Mouse (Mus musculus) heart, postnatal 10 days (tissue): ENCODE measurements around the gene Slc22a20. TPM values are rescaled to one million over a fixed set of nuclear protein-coding genes. Genes with fewer than 3 reads are reported as not detected.
A peak's percentile ranks its signal among the peaks of the same experiment; 100 is the strongest.

Experiments
- DNase-seq, 2 experiments: peaks; one replicate each; pipeline ENCODE4 v3.0.0; 2021
- intact Hi-C: fragments of 180-260 bp; cut with DNase I; formaldehyde crosslinking; loops from one replicate; pipeline ENCODE4 v1.15.1; 2025
- total RNA-seq, 2 experiments: library from RNA; stranded (reverse); gene quantifications; 2 replicates each; pipeline ENCODE4 v1.2.3; 2021

Gene Slc22a20
- total RNA-seq, 2 experiments from 2014 or later = not detected

DNA sequence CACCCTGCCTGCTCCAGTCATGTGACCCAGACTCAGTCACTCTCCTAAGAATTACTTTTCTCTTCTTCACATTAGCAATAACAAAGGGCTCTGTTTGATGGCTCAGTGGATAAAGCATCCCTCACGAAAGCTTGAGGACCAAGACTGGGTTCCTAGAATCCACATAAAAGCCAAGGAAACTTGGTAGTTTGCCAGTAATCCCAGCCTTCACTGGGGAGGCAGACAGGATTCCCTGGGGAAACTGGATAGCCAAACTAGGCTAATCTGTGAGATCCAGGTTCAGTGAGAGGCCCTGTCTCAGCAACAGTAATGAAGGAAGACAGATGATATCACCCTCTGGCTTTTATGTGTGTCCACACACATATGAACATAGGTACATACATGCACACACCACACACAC is 5.0 kb upstream of the Slc22a20 start:
- intact Hi-C loops = no loop called here
- no peak for DNase-seq

DNA sequence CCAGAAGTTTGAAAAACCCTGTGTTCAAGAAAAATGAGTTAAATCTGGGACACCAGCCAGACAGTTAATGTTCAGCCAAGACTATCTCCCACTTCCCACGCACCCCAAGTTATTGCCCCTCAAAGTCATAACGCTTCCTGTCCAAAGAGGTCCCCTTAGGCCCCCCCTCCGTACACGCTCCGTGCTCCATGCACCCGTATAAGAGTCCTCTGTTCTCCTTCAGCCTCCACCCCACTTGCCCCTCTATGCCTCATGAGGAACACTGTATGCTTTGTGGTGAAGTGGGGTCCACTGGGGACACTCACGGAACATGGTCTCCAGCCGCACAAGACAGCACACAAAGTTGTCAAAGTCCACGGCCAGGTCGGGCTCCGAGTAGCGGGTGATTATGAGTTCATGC is 4.1 kb upstream of the Slc22a20 start:
- intact Hi-C loops = no loop called here
- DNase-seq = no peak

- intact Hi-C loops = no loop called here
Measured at GRCm38 (mm10) chr19:5989585-5989984, 3.6 kb upstream of the Slc22a20 start.

GRCm38 (mm10) chr19:5988815-5989452 is 3.0 kb upstream of the Slc22a20 start:
- peak; percentile 56 to 66 for DNase-seq
- intact Hi-C loops = no loop called here

More at GRCm38 (mm10) chr19:5989585-5989984, 3.6 kb upstream of the Slc22a20 start:
- DNase-seq = no peak

DNA sequence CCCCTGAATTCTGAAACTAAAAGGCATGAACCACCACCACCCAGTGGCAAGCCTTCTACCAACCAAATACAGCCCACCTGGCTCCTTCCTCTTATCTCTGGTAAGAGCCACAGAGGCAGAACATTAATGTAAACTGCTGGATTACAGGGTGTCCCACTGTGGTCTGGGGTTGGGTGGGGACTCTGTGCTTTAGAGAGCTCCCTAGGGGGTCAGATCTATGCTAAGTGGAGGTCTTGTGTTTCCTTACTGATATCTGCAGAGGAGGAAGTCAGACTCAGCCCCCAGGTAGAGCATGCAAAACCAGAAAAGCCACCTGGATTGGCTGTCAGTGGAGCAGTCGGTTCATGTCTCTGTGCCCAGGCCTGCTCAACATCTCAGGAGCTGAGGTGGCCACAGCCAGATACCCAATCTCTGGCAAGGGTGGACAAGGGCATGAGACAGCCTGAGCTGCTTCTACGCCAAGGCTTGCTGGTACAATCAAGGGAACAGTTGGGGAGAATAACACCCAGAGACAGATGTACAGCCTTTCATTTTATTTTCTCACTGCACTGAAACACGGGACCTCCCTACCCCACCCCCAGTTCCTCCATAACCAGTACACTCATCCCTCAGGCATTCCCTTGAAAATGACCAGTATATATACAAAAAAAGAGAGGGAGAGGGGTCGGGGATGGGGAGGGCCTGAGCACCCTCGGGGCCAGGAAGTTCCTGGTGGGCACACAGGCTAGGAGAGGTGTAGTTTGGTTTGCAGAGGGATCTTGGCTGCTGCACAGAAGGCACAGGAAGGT is 2.3 kb upstream of the Slc22a20 start:
- no peak for DNase-seq
- intact Hi-C loops = no loop called here

DNA sequence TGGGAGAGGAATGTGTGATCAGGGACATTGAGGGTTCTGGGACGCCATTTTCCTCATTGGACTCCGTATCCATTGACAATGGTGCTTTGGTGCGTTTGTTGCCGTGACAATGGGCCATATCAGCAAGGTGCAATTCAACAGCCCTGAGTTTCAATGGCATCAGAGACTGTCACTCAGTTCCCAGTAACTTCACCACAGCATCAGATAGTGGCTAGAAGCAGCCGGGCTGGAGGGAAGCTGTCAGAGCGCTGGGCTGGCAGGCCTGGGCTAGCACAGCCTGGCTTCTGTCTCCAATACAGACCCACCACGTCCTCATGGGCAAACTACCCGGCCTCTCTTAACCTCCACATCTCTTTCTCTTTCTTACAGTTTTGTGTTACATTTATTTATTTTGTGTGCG is 5.5 kb downstream of the Slc22a20 start:
- intact Hi-C loops = no loop called here
- no peak for DNase-seq

- intact Hi-C loops = no loop called here
- DNase-seq = peak; percentile 44 to 45
Measured at GRCm38 (mm10) chr19:5977717-5978116, 8.2 kb downstream of the Slc22a20 start.

DNA sequence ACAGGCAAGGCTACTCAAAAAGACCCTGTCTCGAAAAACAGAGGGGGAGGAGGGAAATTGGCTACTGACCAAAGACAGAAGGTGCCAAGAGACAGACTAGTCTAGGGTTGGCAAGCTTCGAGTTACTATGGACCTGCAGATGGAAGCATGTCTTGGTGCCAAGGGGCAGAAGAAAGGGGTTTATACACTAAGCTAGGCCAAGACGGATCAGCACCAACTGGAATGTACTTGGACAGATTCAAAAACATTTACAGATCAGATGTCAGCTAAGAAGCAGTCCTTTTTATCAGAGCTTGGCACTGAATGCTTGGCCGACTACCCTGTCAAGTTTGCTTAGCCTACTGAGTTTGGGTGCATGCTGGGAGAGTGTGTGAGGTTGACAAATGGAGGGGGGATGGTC is 10.3 kb downstream of the Slc22a20 start:
- intact Hi-C loops = no loop called here
- no peak for DNase-seq

DNA sequence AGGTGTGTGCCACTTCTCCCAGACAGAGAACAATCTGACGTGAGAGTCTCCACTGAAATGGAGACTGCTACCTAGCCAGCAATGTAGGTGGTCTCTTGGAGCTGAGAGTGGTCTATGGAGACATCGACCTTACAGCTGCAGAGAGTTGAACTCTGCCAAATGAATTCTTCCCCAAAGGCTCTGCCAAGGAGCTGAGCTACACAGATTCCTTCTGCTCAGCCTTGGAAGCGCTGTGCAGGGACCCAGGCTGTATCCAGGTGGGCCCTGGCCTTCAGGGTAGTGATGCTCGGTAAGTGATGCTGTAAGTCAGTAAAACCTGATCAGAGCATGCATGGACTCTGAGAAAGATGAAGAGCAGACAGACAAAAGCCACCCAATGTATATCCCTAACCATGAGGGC is 10.8 kb downstream of the Slc22a20 start:
- no peak for DNase-seq
- intact Hi-C loops = no loop called here

- intact Hi-C loops = loop anchor here (5.0 kb wide), 1 partner anchor 365 kb away; the partner anchor contains the start of gene Men1
- DNase-seq = no peak
Measured at GRCm38 (mm10) chr19:5967664-5968063, 18.3 kb downstream of the Slc22a20 start.

DNA sequence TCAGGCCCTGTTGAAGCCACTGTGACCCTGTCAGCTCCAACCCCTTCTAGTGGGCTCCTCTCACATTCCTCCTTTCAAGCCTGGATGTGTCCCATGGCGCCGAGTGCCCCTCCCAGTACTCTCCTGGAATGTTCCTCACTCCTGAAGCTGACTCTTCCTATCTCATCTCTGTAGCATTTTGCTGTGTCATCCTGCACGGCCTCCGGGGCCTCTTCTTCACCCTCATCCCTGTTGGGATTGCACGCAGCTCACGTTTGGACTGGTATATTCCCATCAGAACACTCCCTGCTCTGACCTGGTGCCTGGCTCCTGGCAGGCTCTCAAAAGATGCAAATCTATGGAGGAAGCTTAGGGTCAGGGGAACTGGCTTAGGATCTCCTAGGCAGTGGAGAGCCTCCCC is 19.2 kb downstream of the Slc22a20 start:
- no peak for DNase-seq

GRCm38 (mm10) chr19:5965910-5966309 is 20.0 kb downstream of the Slc22a20 start:
- DNase-seq = no peak
- intact Hi-C loops = loop anchor here (1.0 to 5.0 kb wide), 5 partner anchors 52 to 366 kb away; partner anchors contain the start of gene Men1

More for the DNA sequence above, 19.2 kb downstream of the Slc22a20 start:
- intact Hi-C loops = loop anchor here (5.0 kb wide), 1 partner anchor 366 kb away; the partner anchor contains the start of gene Men1

- intact Hi-C loops = loop anchor here (1.0 to 5.0 kb wide), 5 partner anchors 53 to 367 kb away; partner anchors contain the start of gene Men1
- peak; percentile 78 to 86 for DNase-seq
Measured at GRCm38 (mm10) chr19:5965280-5965679, 20.7 kb downstream of the Slc22a20 start.

DNA sequence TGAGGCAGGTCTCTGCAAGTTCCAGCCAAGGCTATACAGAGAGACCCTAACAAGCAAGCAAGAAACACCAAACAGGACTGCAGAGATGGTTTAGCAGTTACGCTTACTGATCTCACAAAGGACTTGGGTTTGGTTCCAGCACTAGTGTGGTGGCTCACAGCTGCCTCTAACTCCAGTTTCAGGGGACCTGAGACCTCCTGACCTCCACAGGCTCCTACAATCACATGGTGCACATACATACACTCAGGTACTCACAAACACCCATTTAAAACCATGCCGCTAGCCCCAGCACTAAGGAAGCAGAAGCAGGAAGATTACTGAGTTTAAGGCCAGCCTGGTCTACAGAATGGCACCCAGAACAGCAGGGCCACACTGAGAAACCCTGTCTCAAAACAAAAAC is 21.1 kb downstream of the Slc22a20 start:
- DNase-seq = no peak
- intact Hi-C loops = loop anchor here (1.0 to 5.0 kb wide), 5 partner anchors 53 to 367 kb away; partner anchors contain the start of gene Men1

DNA sequence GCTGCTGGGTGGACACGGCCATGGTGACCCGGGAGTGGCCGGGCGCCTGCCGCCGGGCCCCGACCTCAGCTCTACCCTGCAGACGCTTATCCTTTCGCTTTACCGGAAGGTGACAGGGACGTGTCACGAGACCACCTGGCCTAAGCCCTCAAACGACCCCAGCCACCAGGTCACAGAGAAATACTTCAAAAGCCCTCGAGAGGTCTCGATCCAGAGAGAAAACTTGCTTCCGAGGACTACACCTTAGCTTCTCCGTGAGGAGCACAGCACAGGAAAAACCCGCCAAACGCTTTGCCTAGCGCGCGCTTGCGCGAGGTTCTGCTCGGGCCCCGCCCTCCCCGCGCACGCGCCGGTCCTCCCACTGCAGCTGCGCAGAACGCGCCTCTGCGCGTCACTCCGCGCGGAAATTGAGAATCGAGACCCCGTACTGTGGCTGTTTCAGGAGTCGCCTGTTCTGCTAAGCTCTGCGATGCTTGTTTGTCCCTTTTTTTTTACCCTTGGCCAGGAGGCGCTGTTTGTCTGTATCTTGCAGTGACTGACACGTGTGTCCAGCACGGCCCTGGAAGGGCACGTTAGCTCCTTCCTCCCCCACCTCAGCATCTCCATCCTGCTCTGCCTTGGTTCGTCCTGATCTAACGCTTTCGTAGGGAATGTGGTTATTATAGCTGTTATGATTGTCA is 21.9 kb downstream of the Slc22a20 start, which contains the start of gene Pola2:
Gene Pola2 (minus strand): TSS at position 320 of the 680 bp plus-strand sequence.
- peak; percentile 92 for DNase-seq
- intact Hi-C loops = loop anchor here (2.0 kb wide), 1 partner anchor 163 kb away; no protein-coding TSS in a partner anchor

GRCm38 (mm10) chr19:5962651-5963050 is 23.3 kb downstream of the Slc22a20 start:
- intact Hi-C loops = no loop called here
- DNase-seq = no peak

DNA sequence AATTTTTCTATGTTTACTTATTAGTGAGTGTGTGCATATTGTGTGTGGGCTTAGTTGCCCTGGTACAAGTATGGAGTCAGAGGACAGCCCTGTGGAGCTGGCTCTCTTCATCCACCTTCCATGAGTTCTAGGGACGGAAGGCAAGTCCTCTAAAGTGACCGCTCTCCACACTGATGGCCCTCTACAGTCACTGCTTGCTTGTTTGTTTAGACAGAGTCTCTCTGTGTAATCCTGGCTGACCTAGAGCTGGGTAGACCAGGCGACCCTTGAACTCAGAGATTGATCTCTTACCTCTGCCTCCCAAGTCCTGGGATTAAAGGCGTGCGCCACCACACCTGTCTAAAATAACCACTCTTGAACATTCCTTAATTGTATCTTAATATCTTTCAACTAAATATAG is 28.6 kb downstream of the Slc22a20 start:
- intact Hi-C loops = loop anchor here (2.0 kb wide), 1 partner anchor 171 kb away; no protein-coding TSS in a partner anchor
- DNase-seq = no peak

GRCm38 (mm10) chr19:5956685-5957084 is 29.3 kb downstream of the Slc22a20 start:
- intact Hi-C loops = loop anchor here (1.0 to 2.0 kb wide), 2 partner anchors 32 to 170 kb away; partner anchors contain the start of gene Cdc42ep2
- peak; percentile 91 to 95 for DNase-seq

DNA sequence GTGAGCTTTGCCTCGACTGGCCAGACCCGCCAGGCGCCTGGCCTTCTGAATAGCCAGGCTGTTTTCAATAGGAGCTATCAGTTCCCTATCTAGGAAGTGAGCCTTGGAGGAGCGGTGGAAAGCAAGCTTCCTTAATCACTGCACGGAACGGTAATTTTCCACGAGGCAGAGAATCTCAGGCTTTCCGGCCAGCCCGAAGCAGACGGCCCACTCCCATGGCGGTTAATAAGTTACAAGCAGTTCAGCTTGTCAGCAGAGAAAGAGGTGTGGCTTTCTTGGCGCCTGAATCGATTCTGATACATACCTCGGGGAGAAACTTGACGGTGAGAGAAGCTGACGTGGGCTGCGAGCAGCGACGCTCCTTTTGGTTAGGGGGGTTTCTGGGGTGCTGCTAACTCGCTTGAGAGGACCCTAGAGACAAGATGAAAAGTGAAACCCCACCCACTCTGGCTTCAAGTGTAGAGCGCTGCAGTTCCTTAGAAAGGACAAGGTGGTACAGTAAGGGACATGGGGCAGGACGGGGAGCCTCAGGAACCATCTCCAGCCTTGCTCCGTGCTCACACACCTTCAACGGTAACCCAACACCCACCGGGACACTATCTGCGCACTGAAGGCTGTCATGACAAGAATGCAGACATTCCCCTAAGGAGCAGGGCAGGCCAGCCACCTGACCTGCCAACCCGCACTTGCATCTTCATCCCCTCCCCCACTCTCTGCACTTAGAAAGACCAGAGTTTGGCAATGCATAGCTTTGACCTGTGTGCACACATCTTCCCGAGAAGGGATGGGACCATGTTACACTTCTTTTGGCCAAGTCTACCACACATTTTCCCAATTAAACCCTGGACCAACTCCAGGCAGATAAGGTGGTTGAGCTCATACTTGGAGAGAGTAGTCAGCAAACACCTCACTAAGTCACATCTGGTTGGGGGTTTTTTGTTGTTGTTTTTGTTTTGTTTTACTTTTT is 30.0 kb downstream of the Slc22a20 start:
- intact Hi-C loops = loop anchor here (1.0 to 2.0 kb wide), 2 partner anchors 32 to 169 kb away; partner anchors contain the start of gene Cdc42ep2

More for the DNA sequence above, 30.0 kb downstream of the Slc22a20 start:
- peak; percentile 80 for DNase-seq
